Mouse (Mus musculus): ENCODE measurements at regions not wholly inside any gene's neighbourhood (a gene's known extent, or its start where the extent isn't known, plus 50 kb on each side); places are given as distances from the start of the nearest gene placed in this dataset.

- Histone ChIP-seq H3K4me3 (ENCODE audit: insufficient read depth, poor library complexity, severe bottlenecking) (no peak overlapping the region), H3K79me2 (ENCODE audit: control insufficient read depth, insufficient read depth) (no peaks in the 10 kb centered on the region), H3K79me3 (ENCODE audit: low read depth) (no peaks in the 10 kb centered on the region), H3ac (ENCODE audit: control insufficient read depth, insufficient read length, low read depth) (no peak overlapping the region), H3K27me3 (ENCODE audit: control insufficient read depth, insufficient read depth, insufficient read length) (no peaks in the 10 kb centered on the region), H3K36me3 (ENCODE audit: control insufficient read depth, insufficient read depth) (no peaks in the 10 kb centered on the region)
- TF ChIP-seq MYOD1 (IDR thresholded peaks at IDR 0.05; ENCODE audit: control insufficient read depth, insufficient read length, low read depth) = no peak
- no peak for TF ChIP-seq FOSL1 (IDR thresholded peaks at IDR 0.05; ENCODE audit: insufficient read depth, low read length, poor library complexity, severe bottlenecking)
- TF ChIP-seq CTCF (IDR thresholded peaks at IDR 0.05; ENCODE audit: control insufficient read depth, insufficient read depth, insufficient read length) = no peak
- TF ChIP-seq MYOG (IDR thresholded peaks at IDR 0.05; ENCODE audit: control insufficient read depth, extremely low read depth, insufficient read length) = no peak
- TF ChIP-seq MAX (IDR thresholded peaks at IDR 0.05) = no peak
These were observed 162.7 kb upstream of the Atp2b1 start for GRCm38 (mm10) chr10:98751376-98752058.

DNA sequence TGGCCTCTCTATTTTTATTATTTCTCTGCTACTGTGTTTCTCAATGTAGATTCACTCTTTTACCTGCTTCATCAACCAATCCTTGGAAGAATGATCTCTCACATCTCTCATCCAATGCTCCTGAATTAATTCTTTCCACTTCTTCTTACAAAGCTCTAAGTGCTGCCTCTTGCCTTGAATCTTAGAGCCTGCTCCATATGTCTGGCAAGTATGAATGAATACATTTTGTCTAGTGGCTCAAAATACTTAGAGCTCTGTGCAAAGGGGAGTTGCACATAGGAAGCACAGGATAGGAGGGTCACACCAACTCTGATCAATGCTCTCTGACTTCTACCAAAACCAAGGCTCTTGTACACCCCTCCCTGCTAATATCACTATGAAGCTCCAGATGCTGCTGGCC is 153.1 kb upstream of the Atp2b1 start:
- Histone ChIP-seq H3K36me3 (ENCODE audit: control insufficient read depth, insufficient read depth) (no peaks in the 10 kb centered on the region), H3K79me2 (ENCODE audit: control insufficient read depth, insufficient read depth) (no peaks in the 10 kb centered on the region), H3K27me3 (ENCODE audit: control insufficient read depth, insufficient read depth, insufficient read length) (no peaks in the 10 kb centered on the region), H3K4me3 (ENCODE audit: insufficient read depth, poor library complexity, severe bottlenecking) (no peak overlapping the region), H3ac (ENCODE audit: control insufficient read depth, insufficient read length, low read depth) (no peak overlapping the region), H3K79me3 (ENCODE audit: low read depth) (no peaks in the 10 kb centered on the region)
- TF ChIP-seq CTCF (IDR thresholded peaks at IDR 0.05; ENCODE audit: control insufficient read depth, insufficient read depth, insufficient read length) (no peak), FOSL1 (IDR thresholded peaks at IDR 0.05; ENCODE audit: insufficient read depth, low read length, poor library complexity, severe bottlenecking) (no peak), MYOG (IDR thresholded peaks at IDR 0.05; ENCODE audit: control insufficient read depth, extremely low read depth, insufficient read length) (no peak), MAX (IDR thresholded peaks at IDR 0.05) (no peak), MYOD1 (IDR thresholded peaks at IDR 0.05; ENCODE audit: control insufficient read depth, insufficient read length, low read depth) (no peak), USF1 (IDR thresholded peaks at IDR 0.05; ENCODE audit: low read depth) (no peak), CEBPB (IDR thresholded peaks at IDR 0.05; ENCODE audit: low read depth) (no peak)

GRCm38 (mm10) chr10:98765786-98766419 is 148.3 kb upstream of the Atp2b1 start:
- no peaks in the 10 kb centered on the region for H3K79me3 ChIP-seq (ENCODE audit: low read depth)
- H3K36me3 ChIP-seq (ENCODE audit: control insufficient read depth, insufficient read depth) = no peaks in the 10 kb centered on the region
- H3ac ChIP-seq (ENCODE audit: control insufficient read depth, insufficient read length, low read depth) = no peak overlapping the region
- TF ChIP-seq CTCF (IDR thresholded peaks at IDR 0.05; ENCODE audit: control insufficient read depth, insufficient read depth, insufficient read length) (no peak), FOSL1 (IDR thresholded peaks at IDR 0.05; ENCODE audit: insufficient read depth, low read length, poor library complexity, severe bottlenecking) (no peak), CEBPB (IDR thresholded peaks at IDR 0.05; ENCODE audit: low read depth) (no peak), MYOD1 (IDR thresholded peaks at IDR 0.05; ENCODE audit: control insufficient read depth, insufficient read length, low read depth) (no peak), USF1 (IDR thresholded peaks at IDR 0.05; ENCODE audit: low read depth) (no peak), MYOG (IDR thresholded peaks at IDR 0.05; ENCODE audit: control insufficient read depth, extremely low read depth, insufficient read length) (no peak), MAX (IDR thresholded peaks at IDR 0.05) (no peak)
- no peaks in the 10 kb centered on the region for H3K79me2 ChIP-seq (ENCODE audit: control insufficient read depth, insufficient read depth)
- no peaks in the 10 kb centered on the region for H3K27me3 ChIP-seq (ENCODE audit: control insufficient read depth, insufficient read depth, insufficient read length)
- H3K4me3 ChIP-seq (ENCODE audit: insufficient read depth, poor library complexity, severe bottlenecking) = no peak overlapping the region

DNA sequence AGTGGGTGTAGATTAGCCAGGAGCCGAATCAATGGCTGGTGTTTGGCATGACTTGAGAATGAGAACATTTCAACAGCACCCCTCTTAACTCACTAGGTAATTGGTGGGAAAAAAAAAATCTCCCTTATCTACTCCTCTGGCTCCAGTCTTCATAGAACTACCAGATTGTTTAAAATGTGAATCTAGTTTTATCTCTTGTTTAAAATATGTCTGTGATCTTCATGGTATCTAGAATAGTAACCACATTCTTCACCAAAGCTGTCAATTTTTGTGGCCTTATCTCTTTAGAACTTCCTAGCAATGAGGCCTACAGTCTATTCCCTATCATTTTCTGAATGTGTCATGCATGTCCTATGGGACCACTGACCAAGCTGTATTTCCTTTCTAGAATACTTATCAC is 134.4 kb upstream of the Atp2b1 start:
- Histone ChIP-seq H3K4me3 (ENCODE audit: insufficient read depth, poor library complexity, severe bottlenecking) (no peak overlapping the region), H3ac (ENCODE audit: control insufficient read depth, insufficient read length, low read depth) (no peak overlapping the region), H3K27me3 (ENCODE audit: control insufficient read depth, insufficient read depth, insufficient read length) (no peaks in the 10 kb centered on the region), H3K79me3 (ENCODE audit: low read depth) (no peaks in the 10 kb centered on the region), H3K36me3 (ENCODE audit: control insufficient read depth, insufficient read depth) (no peaks in the 10 kb centered on the region), H3K79me2 (ENCODE audit: control insufficient read depth, insufficient read depth) (no peaks in the 10 kb centered on the region)
- no peak for TF ChIP-seq MYOG (IDR thresholded peaks at IDR 0.05; ENCODE audit: control insufficient read depth, extremely low read depth, insufficient read length)
- TF ChIP-seq MAX (IDR thresholded peaks at IDR 0.05) = no peak
- no peak for TF ChIP-seq MYOD1 (IDR thresholded peaks at IDR 0.05; ENCODE audit: control insufficient read depth, insufficient read length, low read depth)
- TF ChIP-seq CTCF (IDR thresholded peaks at IDR 0.05; ENCODE audit: control insufficient read depth, insufficient read depth, insufficient read length) = no peak
- TF ChIP-seq FOSL1 (IDR thresholded peaks at IDR 0.05; ENCODE audit: insufficient read depth, low read length, poor library complexity, severe bottlenecking) = no peak
- no peak for TF ChIP-seq CEBPB (IDR thresholded peaks at IDR 0.05; ENCODE audit: low read depth)
- no peak for TF ChIP-seq USF1 (IDR thresholded peaks at IDR 0.05; ENCODE audit: low read depth)

DNA sequence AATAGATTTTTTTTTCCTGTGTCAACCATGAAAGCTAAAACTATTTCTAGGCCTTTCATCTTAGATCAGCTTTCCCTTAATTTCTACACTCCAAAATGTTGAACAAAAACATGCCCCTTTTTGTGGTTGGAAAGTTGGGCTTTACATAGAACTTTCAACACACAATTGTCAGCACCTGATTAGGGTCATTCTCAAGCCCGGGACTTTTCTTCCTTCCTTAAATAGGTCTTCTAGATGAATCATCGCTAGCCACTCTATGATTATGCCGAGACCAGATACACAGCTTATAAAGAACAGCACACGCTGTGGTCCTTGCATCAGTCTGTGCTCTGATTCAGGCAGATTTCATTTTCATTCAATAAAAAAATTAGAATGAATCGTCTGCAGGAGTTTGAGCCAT is 133.3 kb upstream of the Atp2b1 start:
- no peak overlapping the region for H3ac ChIP-seq (ENCODE audit: control insufficient read depth, insufficient read length, low read depth)
- no peaks in the 10 kb centered on the region for H3K79me2 ChIP-seq (ENCODE audit: control insufficient read depth, insufficient read depth)
- no peaks in the 10 kb centered on the region for H3K36me3 ChIP-seq (ENCODE audit: control insufficient read depth, insufficient read depth)
- H3K79me3 ChIP-seq (ENCODE audit: low read depth) = no peaks in the 10 kb centered on the region
- H3K4me3 ChIP-seq (ENCODE audit: insufficient read depth, poor library complexity, severe bottlenecking) = no peak overlapping the region
- TF ChIP-seq USF1 (IDR thresholded peaks at IDR 0.05; ENCODE audit: low read depth) (no peak), MYOG (IDR thresholded peaks at IDR 0.05; ENCODE audit: control insufficient read depth, extremely low read depth, insufficient read length) (no peak), MYOD1 (IDR thresholded peaks at IDR 0.05; ENCODE audit: control insufficient read depth, insufficient read length, low read depth) (no peak), CEBPB (IDR thresholded peaks at IDR 0.05; ENCODE audit: low read depth) (no peak), FOSL1 (IDR thresholded peaks at IDR 0.05; ENCODE audit: insufficient read depth, low read length, poor library complexity, severe bottlenecking) (no peak), MAX (IDR thresholded peaks at IDR 0.05) (no peak), CTCF (IDR thresholded peaks at IDR 0.05; ENCODE audit: control insufficient read depth, insufficient read depth, insufficient read length) (no peak)
- H3K27me3 ChIP-seq (ENCODE audit: control insufficient read depth, insufficient read depth, insufficient read length) = no peaks in the 10 kb centered on the region

All from C2C12 (cell line).